In genomic region chr9:57814866-57815265, GRCm38 (mm10) we compare ENCODE assay signal across 20 mouse cellular contexts. TPM values are rescaled to one million over a fixed set of nuclear protein-coding genes. Genes with fewer than 3 reads are reported as not detected.
DNase-seq lines count a peak whose midpoint lies in the region; ATAC-seq and TF ChIP-seq lines count a peak whose summit lies in the region.
"Had no signal": no experiment of that assay in that cellular context is flagged by ENCODE, and none has a peak within 500 bp of the region (broad histone marks: within the 10 kb centered on the region; RNA-seq: fewer than 3 reads in every experiment).

No protein-coding gene starts in this region.

- no peak overlapping the region for H3K4me3 ChIP-seq in lung, embryonic 14.5 days (ENCODE audit: low read depth, low read length)
- H3K4me3 ChIP-seq in hindbrain, postnatal 0 days (ENCODE audit: low read length): no peak overlapping the region
- H3K4me3 ChIP-seq: heart, embryonic 13.5 days; midbrain, embryonic 15.5 days; neural tube, embryonic 15.5 days had no signal

- intact Hi-C loops in heart, postnatal 10 days (cut with DNase I): no loop called here

- H3K4me1 ChIP-seq in lung, embryonic 14.5 days (ENCODE audit: insufficient read depth): peaks cover 15% of the 10 kb centered on the region
- H3K4me1 ChIP-seq in hindbrain, postnatal 0 days (ENCODE audit: insufficient read depth, low read length): peaks cover 24% of the 10 kb centered on the region; the same call in 1 of the 2 replicates

- no peak for ATAC-seq in lung, embryonic 14.5 days (ENCODE audit: insufficient read depth)
- peak; percentile 57; the same call in 1 of the 2 replicates for ATAC-seq in hindbrain, postnatal 0 days
- ATAC-seq: forebrain, embryonic 16.5 days; midbrain, embryonic 15.5 days had no signal

- TF ChIP-seq CTCF in lung, embryonic 14.5 days (IDR thresholded peaks at IDR 0.05; ENCODE audit: low read depth): no peak
- no peak for TF ChIP-seq CTCF in hindbrain, postnatal 0 days (IDR thresholded peaks at IDR 0.05; ENCODE audit: low read depth)

- peak; percentile 81 for DNase-seq in heart, adult 11 months
- DNase-seq in heart, postnatal 10 days: no peak
- peak; percentile 39 for DNase-seq in lung, embryonic 14.5 days
- DNase-seq in lung, postnatal 36 days: no peak
- DNase-seq in embryo, embryonic 11 days: peak; percentile 47
- DNase-seq in hindbrain, postnatal 0 days (ENCODE audit: low spot score): peak; percentile 39
- DNase-seq in frontal cortex, postnatal 14 days (ENCODE audit: low spot score in 2 of 2): no peak
- no peak for DNase-seq in thymus, postnatal 36 days
- DNase-seq: B cell, adult 2 months; cerebellum, adult 9-11 months; gastrocnemius, postnatal 36 days; heart, postnatal 36 days; layer of hippocampus, postnatal 36 days; liver; thymus, postnatal 25 days had no signal

- H3K27ac ChIP-seq in lung, embryonic 14.5 days (ENCODE audit: low read depth): no peak overlapping the region
- no peak overlapping the region for H3K27ac ChIP-seq in hindbrain, postnatal 0 days
- H3K27ac ChIP-seq: macrophage; midbrain, embryonic 15.5 days had no signal

- H3K9ac ChIP-seq in lung, embryonic 14.5 days: no peak overlapping the region
- no peak overlapping the region for H3K9ac ChIP-seq in hindbrain, postnatal 0 days (replicated peaks; ENCODE audit: low read length)
- H3K9ac ChIP-seq: heart, embryonic 13.5 days; midbrain, embryonic 15.5 days; neural tube, embryonic 15.5 days had no signal

- no peaks in the 10 kb centered on the region for H3K27me3 ChIP-seq in lung, embryonic 14.5 days (ENCODE audit: insufficient read depth, low read length)
- no peaks in the 10 kb centered on the region for H3K27me3 ChIP-seq in hindbrain, postnatal 0 days (ENCODE audit: insufficient read depth, low read length)
- H3K27me3 ChIP-seq: heart, embryonic 13.5 days; midbrain, embryonic 15.5 days; neural tube, embryonic 15.5 days had no signal

- no peaks in the 10 kb centered on the region for H3K36me3 ChIP-seq in lung, embryonic 14.5 days (ENCODE audit: insufficient read depth)
- H3K36me3 ChIP-seq in hindbrain, postnatal 0 days (ENCODE audit: insufficient read depth, low read length): no peaks in the 10 kb centered on the region
- H3K36me3 ChIP-seq: midbrain, embryonic 15.5 days; neural tube, embryonic 15.5 days had no signal

- no peaks in the 10 kb centered on the region for H3K9me3 ChIP-seq in lung, embryonic 14.5 days (ENCODE audit: low read depth, low read length)
- no peaks in the 10 kb centered on the region for H3K9me3 ChIP-seq in hindbrain, postnatal 0 days (ENCODE audit: low read length)
- H3K9me3 ChIP-seq: heart, embryonic 13.5 days; midbrain, embryonic 15.5 days; neural tube, embryonic 15.5 days had no signal

- no peak overlapping the region for H3K4me2 ChIP-seq in lung, embryonic 14.5 days
- H3K4me2 ChIP-seq in hindbrain, postnatal 0 days (ENCODE audit: low read depth, low read length): no peak overlapping the region
- H3K4me2 ChIP-seq: heart, embryonic 13.5 days; midbrain, embryonic 15.5 days; neural tube, embryonic 15.5 days had no signal

- 21% methylated on average over 3 of the region's 3 CpGs for WGBS in lung, embryonic 14.5 days
- 26% methylated on average over 3 of the region's 3 CpGs for WGBS in hindbrain, postnatal 0 days

RNA-seq across cellular contexts. Expression of gene Arid3b, which starts 21.7 kb away (rescaled TPM):
- 1 to 10 TPM; 4.4 to 7.0 TPM for total RNA-seq in heart, postnatal 10 days (2021)
- 4.7 and 4.9 TPM in 2 replicates for polyA plus RNA-seq in lung, embryonic 14.5 days (2014; fragmentation: Nextera tagmentation; extraction: Ambion mirVana)
- 7.7 TPM in 2 replicates for total RNA-seq in hindbrain, postnatal 0 days (2014; rRNA removed)
- 4.3 and 4.4 TPM in 2 replicates for polyA plus RNA-seq in hindbrain, postnatal 0 days (2015; fragmentation: Nextera tagmentation; extraction: Ambion mirVana)

RNA-seq across cellular contexts. Expression of gene Clk3, which starts 49.2 kb away (rescaled TPM):
- 10 to 100 TPM; 35.2 to 37.9 TPM for total RNA-seq in heart, postnatal 10 days (2021)
- polyA plus RNA-seq in lung, embryonic 14.5 days (2014; fragmentation: Nextera tagmentation; extraction: Ambion mirVana): 58.1 and 72.7 TPM in 2 replicates
- total RNA-seq in hindbrain, postnatal 0 days (2014; rRNA removed): 76.3 and 83.7 TPM in 2 replicates
- polyA plus RNA-seq in hindbrain, postnatal 0 days (2015; fragmentation: Nextera tagmentation; extraction: Ambion mirVana): 48.8 and 52.7 TPM in 2 replicates

Comparison
In these comparisons a context has a peak if more than half of its experiments do, and no peak if none do; other contexts are left out.
1. DNase-seq: peak in heart, adult 11 months (single experiment), lung, embryonic 14.5 days (single experiment), embryo, embryonic 11 days (single experiment) and hindbrain, postnatal 0 days (single experiment); none in heart, postnatal 10 days (0 of 2), lung, postnatal 36 days (single experiment), frontal cortex, postnatal 14 days (0 of 2) and thymus, postnatal 36 days (0 of 2).